Mouse (Mus musculus): ENCODE data around the gene Rpl18a.

DNA sequence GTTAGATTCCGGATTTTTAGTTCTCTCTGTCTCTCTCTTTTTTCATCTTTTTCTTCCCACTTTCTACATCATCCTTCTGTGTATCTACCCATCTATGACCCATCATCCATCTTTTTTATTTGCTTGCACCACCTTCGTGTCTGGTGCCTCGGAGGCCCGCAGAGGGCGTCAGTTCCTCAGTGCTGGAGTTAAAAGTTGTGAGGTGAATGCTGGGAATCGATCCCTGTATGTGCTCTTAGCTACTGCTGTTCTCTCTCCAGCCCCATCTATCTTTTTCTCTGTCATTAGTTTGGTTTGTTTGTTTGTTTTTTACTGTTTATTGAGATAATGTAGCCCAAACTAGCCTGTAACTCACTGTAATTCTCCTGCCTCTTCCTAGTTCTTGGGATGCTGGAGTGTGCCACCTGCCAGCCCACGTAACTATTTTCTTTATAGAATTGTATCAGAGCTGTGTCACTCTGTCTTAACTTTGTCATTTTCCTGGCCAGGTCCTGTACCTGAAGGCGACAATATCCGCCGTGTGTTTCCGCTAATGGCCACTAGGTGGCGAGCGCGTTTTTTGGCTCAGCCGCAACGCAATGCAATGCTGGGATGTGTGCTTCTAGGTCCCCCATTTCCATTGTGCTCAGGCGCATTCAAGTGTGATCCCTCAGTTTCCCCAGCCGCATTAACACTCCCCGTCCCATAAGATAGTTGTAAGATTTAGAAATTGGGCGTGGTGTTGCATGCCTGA is 635 bp upstream of the Rpl18a start:
- TF ChIP-seq CTCF (IDR thresholded peaks at IDR 0.05; ENCODE audit: low read depth, low read length) (peak; percentile 94), GATA1 (IDR thresholded peaks at IDR 0.05; ENCODE audit: borderline replicate concordance, low read length) (no peak)

All from G1E (cell line).